15 mouse cellular contexts compared by ENCODE assay signal in genomic region chr2:156067916-156068315, GRCm38 (mm10). TPM values are rescaled to one million over a fixed set of nuclear protein-coding genes. Genes with fewer than 3 reads are reported as not detected.
DNase-seq lines count a peak whose midpoint lies in the region; TF ChIP-seq lines count a peak whose summit lies in the region.
"Had no signal": no experiment of that assay in that cellular context is flagged by ENCODE, and none has a peak within 500 bp of the region (broad histone marks: within the 10 kb centered on the region; RNA-seq: fewer than 3 reads in every experiment).

No protein-coding gene starts in this region.

- DNase-seq in kidney, adult 2 months, result peak; percentile 56
- DNase-seq in kidney, postnatal 10 days, result no peak
- peak; percentile 31 to 40 for DNase-seq in right cerebral cortex, postnatal 10 days (ENCODE audit: low spot score in 2 of 2)
- no peak for DNase-seq in right cerebral cortex, adult 2 months (ENCODE audit: low spot score in 2 of 2)
- peak; percentile 71 to 76 for DNase-seq in cerebellum, adult 2 months
- DNase-seq in testis, postnatal 10 days (ENCODE audit: low spot score), result peak; percentile 47
- DNase-seq in frontal cortex, postnatal 10 days (ENCODE audit: low spot score in 2 of 2), result no peak

- no peaks in the 10 kb centered on the region for H3K27me3 ChIP-seq in kidney, adult 2 months (replicated peaks; ENCODE audit: control insufficient read depth, insufficient read depth, low read length)
- no peaks in the 10 kb centered on the region for H3K27me3 ChIP-seq in cerebellum, adult 2 months (ENCODE audit: control insufficient read depth, insufficient read depth, low read length)
- H3K27me3 ChIP-seq: liver, embryonic 12.5 days; lung, embryonic 15.5 days; midbrain, embryonic 13.5 days; neural tube, embryonic 15.5 days had no signal

- no peaks in the 10 kb centered on the region for H3K4me1 ChIP-seq in kidney, adult 2 months (ENCODE audit: control insufficient read depth, insufficient read depth, low read length)
- peaks cover 11% of the 10 kb centered on the region for H3K4me1 ChIP-seq in cerebellum, adult 2 months (ENCODE audit: control insufficient read depth, insufficient read depth, low read length)

- H3K27ac ChIP-seq in kidney, adult 2 months (ENCODE audit: insufficient read depth, low read depth, low read length), result no peak overlapping the region
- 0 out of 2 replicates have a peak overlapping the region, but pooled peaks have one; percentile 2 for H3K27ac ChIP-seq in cerebellum, adult 2 months (ENCODE audit: insufficient read depth, low read length)
- H3K27ac ChIP-seq: liver, embryonic 12.5 days; lung, embryonic 15.5 days; midbrain, embryonic 13.5 days; neural tube, embryonic 15.5 days had no signal

- no peak for TF ChIP-seq CTCF in kidney, adult 2 months (conservative IDR thresholded peaks at IDR 0.05; ENCODE audit: insufficient read depth, insufficient read length, low read depth, low read length)
- no peak for TF ChIP-seq CTCF in cerebellum, adult 2 months (IDR thresholded peaks at IDR 0.05; ENCODE audit: borderline replicate concordance, insufficient read depth, low read depth, low read length)

- H3K4me3 ChIP-seq in kidney, adult 2 months (ENCODE audit: insufficient read depth, low read depth, low read length), result no peak overlapping the region
- no peak overlapping the region for H3K4me3 ChIP-seq in cerebellum, adult 2 months (replicated peaks; ENCODE audit: insufficient read depth, low read depth, low read length)
- H3K4me3 ChIP-seq: liver, embryonic 12.5 days; lung, embryonic 15.5 days; midbrain, embryonic 13.5 days; myocyte; neural tube, embryonic 15.5 days had no signal

- no peak for TF ChIP-seq POLR2A in kidney, adult 2 months (IDR thresholded peaks at IDR 0.05; ENCODE audit: low read depth, low read length)
- no peak for TF ChIP-seq POLR2A in cerebellum, adult 2 months (IDR thresholded peaks at IDR 0.05; ENCODE audit: borderline replicate concordance, insufficient read depth, low read length)

- WGBS in kidney, adult 2 months, result 88% methylated on average over 10 of the region's 10 CpGs
- WGBS in cerebellum, adult 2 months, result 7% methylated on average over 10 of the region's 10 CpGs

- no peaks in the 10 kb centered on the region for H3K36me3 ChIP-seq in kidney, adult 2 months (ENCODE audit: control insufficient read depth, insufficient read depth, low read length)

RNA-seq across cellular contexts. Expression of gene Spag4, which starts 2.9 kb away (rescaled TPM):
- 3.3 and 3.6 TPM in 2 replicates for polyA plus RNA-seq in kidney, adult 2 months (2012; rRNA removed)
- polyA plus RNA-seq in cerebellum, adult 2 months (2012; rRNA removed), result 5.4 and 6.1 TPM in 2 replicates

RNA-seq across cellular contexts. Expression of gene Fer1l4, which starts 15.2 kb away (rescaled TPM):
- polyA plus RNA-seq in kidney, adult 2 months (2012; rRNA removed), result 0.38 and 0.67 TPM in 2 replicates
- polyA plus RNA-seq in cerebellum, adult 2 months (2012; rRNA removed), result 0.23 TPM in 1 of 2 replicates, not detected in the other
- polyA plus RNA-seq: C2C12; forebrain, embryonic 11.5 days; heart, embryonic 14.5 days; liver, embryonic 12.5 days; lung, embryonic 15.5 days; midbrain, embryonic 13.5 days; myocyte had no signal

RNA-seq across cellular contexts. Expression of gene Cpne1, which starts 43.8 kb away (rescaled TPM):
- 57.2 and 72.4 TPM in 2 replicates for polyA plus RNA-seq in kidney, adult 2 months (2012; rRNA removed)
- 50.9 and 54.3 TPM in 2 replicates for polyA plus RNA-seq in cerebellum, adult 2 months (2012; rRNA removed)

RNA-seq across cellular contexts. Expression of gene Rbm12, which starts 43.9 kb away (rescaled TPM):
- 13.2 and 14.8 TPM in 2 replicates for polyA plus RNA-seq in kidney, adult 2 months (2012; rRNA removed)
- 9.2 and 12.6 TPM in 2 replicates for polyA plus RNA-seq in cerebellum, adult 2 months (2012; rRNA removed)

RNA-seq across cellular contexts. Expression of gene Gm28036, which starts 59.0 kb away (rescaled TPM):
- 1.9 and 2.6 TPM in 2 replicates for polyA plus RNA-seq in kidney, adult 2 months (2012; rRNA removed)
- 4.0 and 5.7 TPM in 2 replicates for polyA plus RNA-seq in cerebellum, adult 2 months (2012; rRNA removed)

Comparison
In these comparisons a context has a peak if more than half of its experiments do, and no peak if none do; other contexts are left out.
1. DNase-seq: peak in kidney, adult 2 months (single experiment), right cerebral cortex, postnatal 10 days (2 of 2), cerebellum, adult 2 months (2 of 2) and testis, postnatal 10 days (single experiment); none in kidney, postnatal 10 days (single experiment), right cerebral cortex, adult 2 months (0 of 2) and frontal cortex, postnatal 10 days (0 of 2).